Mouse (Mus musculus) right cerebral cortex, postnatal 36 days (tissue): Measurements from ENCODE around the gene Zswim7.
A peak's percentile ranks its signal among the peaks of the same experiment; 100 is the strongest.
"Not testable (repeated sequence)": the region's sequence is repeated elsewhere in the genome, so short reads cannot be mapped to it uniquely, and the experiment has no call there.

ENCODE experiments used
- DNase-seq, 2 experiments: peaks; one replicate each; pipeline ENCODE4 v3.0.0; 2022; ENCODE audit warnings: low spot score in 2 of 2, mixed read lengths in 1 of 2

The Zswim7 gene

DNA sequence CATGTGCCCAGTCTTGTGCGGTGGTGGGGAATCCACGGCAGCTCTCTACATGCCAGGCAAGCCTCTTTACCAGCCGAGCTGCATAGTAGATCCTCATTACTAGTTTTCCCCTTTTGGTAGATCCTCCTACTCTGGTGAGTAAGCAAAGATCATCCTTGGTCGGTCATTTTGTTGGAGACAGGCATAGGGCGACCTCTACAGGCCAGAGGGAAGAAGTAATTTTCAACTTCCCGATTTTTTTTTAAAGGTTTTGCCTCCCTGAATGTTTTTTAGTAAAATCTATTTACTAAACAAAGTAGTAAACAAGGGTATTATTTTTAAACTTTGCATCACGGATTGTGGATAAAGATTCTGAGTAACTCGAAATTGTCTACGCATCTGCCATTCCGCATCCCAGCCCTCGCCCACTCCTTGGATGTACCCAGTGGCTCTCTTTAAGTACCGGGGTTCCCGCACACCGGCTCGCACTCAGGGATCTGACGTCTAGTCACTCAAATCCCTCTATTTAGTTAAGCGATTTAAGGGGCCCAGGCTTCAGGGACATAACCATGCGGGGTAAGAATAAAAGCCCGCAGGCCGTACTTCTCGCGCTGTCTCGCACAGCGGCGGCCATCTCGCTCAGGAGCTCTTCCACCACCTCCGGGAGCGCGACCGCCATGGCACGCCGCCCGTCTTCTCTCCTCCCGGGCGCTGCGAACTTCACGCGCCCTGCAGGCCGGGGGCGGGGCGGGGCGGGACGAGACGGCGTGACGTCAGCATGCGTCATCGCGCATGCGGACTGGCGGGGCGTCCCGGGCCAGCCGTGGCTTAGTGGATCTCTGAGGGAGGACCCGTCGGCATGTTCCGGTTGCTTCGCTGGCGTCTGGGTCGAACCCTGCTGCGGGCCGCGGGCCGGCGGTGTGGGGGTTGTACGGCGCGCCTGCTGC is at the start of gene Zswim7, which contains the start of gene Ttc19:
Zswim7 (minus strand) TSS at position 701 of the 926 bp plus-strand sequence.
Ttc19 (plus strand) TSS at position 799 of the 926 bp plus-strand sequence.
- DNase-seq = peak; percentile 87

- DNase-seq = no peak
Measured at GRCm38 (mm10) chr11:62323659-62324058, 42.5 kb upstream of the Zswim7 start.

DNA sequence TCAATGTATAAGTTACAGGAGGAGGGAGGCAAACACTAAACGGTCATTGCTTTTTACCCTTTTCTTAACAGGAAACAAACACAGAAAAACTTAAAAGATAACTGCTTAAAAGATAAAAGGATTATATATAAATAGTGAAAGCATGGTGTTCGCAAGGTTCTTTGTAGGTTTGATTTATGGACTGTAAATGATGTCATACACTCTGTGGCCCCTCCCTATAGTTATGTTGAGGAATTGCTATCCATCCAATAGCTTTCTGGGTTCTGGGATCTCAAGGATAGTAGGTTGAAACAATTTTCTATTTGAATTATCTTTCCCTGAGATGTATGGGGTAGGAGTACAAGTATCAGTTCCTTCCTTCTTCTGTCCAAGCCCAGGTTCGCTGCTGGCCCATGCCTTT is 38.9 kb upstream of the Zswim7 start:
- DNase-seq = no peak

DNA sequence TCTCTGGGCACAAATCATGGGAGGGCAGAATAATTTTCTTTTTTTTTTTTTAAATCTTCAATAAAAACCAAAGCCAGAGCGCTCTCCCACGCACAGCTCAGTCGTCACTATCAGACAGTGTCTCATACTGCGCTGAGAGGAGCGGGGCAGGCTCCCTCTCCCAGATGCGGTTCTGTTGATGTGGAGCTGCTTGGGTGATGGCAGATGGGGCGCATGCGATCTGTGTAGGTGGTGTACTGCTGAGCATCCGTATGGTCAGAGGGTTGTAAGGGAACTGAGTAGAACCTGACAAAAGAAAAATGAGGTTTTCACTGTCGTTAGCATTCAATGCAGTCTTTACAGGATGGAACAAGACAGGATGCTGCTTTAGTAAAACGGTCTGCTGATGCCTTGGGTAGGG is 36.6 kb upstream of the Zswim7 start:
- DNase-seq = peak; percentile 75 to 81

DNA sequence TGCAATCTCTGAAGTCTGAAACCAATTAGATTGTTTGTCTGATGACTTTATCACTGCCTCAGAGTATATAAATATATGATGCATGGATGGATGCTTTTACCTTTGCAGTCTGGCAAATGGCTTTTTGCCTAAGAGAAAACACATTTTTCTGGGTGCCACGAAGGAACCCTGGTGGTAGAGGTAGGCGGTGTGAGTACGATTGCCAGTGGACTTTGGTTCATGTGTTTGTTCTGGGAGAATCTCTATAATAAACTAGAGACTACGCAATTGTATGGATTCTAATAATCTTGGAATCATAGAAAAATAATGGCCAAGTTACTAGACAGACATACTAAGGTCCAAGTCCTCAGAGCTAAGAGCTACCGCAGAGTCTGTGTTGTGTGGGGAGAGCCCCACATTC is 33.8 kb upstream of the Zswim7 start:
- DNase-seq = no peak

DNA sequence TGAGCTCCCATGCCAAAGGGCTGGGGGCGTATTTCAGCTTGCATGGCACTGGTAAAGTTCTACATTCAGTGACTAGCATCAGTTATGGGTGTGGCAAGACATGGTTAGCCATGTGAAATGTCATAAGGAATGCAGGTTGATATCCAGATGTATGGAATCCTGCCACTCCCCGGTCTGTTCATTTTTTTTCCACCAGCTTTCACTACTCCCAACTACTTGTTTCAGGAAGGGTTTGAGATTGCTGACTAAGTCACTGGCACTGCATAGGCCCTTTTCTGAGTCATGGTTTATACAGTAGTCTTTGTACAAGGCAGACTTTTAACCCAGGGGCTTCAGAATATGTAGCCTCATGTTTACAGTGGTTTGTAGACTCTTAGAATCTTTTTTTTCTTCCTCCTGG is 28.1 kb upstream of the Zswim7 start:
- DNase-seq = no peak

DNA sequence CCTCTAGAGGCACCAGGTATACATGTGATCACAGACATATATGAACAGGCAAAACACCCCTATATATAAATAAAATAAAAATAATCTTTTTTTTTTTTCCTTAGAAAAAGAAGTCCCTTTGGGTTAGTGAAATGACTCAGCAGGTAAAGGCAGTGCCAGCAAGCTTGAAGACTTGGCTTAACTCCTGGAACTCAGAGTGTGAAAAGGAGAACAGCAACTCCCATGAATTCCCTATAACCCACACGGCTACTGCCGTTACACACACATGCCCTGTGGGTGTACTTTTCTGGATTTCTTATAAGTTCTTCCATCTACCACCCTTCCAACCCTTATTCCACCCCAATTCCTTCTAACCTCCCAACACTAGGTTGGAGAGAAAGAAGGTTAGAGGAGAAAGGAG is 24.7 kb upstream of the Zswim7 start:
- DNase-seq = peak in 1 of 2 experiments; percentile 31

GRCm38 (mm10) chr11:62298883-62299282 is 17.7 kb upstream of the Zswim7 start:
- no peak for DNase-seq

DNA sequence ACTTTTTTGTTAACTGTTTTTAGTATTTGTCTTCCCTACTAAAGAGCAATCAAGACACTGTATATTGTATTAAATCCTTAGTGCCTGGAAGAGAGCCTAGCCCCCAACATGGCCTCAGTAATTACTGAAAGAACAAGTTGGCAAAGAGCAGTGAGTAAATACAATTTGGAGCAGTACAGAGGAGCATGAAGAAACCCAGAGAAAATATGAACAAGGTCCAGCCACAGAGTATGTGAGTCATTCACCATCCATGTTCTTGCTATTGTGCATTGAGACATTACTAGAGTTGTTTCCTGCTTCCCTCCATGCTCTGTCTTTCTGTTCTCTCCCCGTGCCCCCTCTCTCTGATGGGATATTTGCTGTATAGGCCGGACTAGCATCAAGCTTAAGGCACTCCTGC is 12.9 kb upstream of the Zswim7 start:
- no peak for DNase-seq

DNA sequence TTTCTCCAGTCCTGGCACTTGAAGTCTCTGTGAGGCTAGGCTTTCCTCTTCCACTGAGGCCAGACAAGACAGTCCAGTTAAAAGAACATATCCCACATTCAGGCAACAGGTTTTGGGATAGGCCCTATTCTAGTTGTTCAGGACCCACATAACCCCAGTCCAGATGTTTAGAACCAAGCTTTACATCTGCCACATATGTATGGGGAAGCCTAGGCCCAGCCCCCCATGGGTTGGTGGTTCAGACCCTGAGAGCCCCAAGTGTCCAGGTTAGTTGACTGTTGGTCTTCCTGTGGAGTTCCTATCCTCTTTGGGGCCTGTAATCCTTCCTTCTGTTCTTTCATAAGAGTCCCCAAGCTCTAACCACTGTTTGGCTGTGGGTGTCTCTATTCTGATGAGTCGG is 6.5 kb upstream of the Zswim7 start:
- DNase-seq = no peak

DNA sequence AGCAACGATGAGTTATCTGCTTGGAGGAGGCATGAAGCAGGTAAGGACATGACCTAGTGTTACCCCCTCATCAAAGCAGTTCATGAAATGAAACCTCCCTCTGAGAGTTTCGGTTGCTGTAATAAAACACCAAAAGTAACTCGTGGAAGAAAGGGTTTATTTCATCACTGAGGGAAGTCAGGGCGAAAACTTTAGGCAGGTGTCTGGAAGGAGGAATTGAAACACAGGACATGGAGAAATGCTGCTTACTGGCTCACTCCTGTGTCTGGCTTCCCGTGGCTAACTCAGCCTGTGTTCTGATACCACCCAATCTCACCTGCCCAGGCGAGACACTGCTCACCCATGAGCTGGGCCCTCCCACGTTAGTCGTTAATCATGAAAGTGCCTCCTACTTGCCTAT is 3.8 kb upstream of the Zswim7 start:
- no peak for DNase-seq

DNA sequence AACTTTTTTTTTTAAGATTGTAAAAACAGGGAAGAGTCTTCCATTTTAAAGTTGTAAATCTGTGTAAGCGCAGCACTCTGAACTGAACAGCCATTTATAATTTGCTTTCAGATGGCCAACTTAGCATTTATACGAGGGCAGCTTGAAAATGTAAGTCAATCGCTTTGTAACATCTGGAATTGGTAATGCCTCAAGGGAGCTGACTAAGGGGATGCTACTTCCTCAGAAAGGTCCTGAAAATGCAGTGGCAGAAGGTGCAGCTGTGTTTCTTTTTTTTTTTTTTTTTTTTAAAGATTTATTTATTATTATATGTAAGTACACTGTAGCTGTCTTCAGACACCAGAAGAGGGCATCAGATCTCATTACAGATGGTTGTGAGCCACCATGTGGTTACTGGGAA is 2.8 kb upstream of the Zswim7 start:
- not testable (repeated sequence) for DNase-seq

DNA sequence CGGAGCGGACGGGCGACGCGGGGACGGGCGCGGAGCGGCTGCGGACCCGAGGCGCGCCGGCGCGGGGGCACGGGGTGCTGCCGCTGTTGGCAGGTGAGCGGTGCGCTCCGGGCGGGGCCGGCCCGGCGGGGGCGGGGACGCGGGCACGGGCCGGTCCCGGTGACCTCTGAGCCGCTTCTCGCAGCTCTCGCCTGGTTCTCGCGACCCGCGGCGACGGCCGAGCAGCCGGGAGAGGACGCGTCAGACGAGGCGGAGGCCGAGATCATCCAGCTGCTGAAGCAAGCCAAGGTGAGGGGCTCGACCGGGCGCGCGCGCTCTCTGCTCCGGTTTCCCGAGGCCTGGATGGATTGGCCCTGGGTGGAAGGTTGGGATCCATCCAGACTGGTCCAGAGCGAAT is 424 bp upstream of the Zswim7 start:
- DNase-seq = no peak

- no peak for DNase-seq
Measured at GRCm38 (mm10) chr11:62278027-62278426, 3.1 kb downstream of the Zswim7 start.

DNA sequence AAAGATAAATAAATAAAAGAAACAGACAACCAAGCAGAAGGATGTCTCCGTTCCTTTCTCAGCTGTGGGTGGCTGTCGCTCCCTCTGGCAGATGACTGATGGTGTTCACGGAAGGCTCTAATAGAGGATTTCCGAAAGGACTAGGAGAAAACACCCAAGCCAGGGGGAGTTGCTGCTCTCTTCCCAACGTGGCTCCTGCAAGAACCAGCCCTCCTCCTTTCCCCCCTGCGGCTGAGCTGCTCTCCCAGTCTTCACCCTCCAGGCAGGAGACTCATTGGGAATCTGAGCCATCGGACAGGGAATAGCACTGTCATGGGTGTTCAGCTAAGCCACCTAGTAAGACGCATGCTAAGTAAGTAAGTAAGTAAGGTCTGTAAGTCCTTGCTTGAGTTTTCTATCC is 4.1 kb downstream of the Zswim7 start:
- DNase-seq = no peak

GRCm38 (mm10) chr11:62270851-62271250 is 10.3 kb downstream of the Zswim7 start:
- no peak for DNase-seq

GRCm38 (mm10) chr11:62269097-62269496 is 12.1 kb downstream of the Zswim7 start:
- DNase-seq = no peak

DNA sequence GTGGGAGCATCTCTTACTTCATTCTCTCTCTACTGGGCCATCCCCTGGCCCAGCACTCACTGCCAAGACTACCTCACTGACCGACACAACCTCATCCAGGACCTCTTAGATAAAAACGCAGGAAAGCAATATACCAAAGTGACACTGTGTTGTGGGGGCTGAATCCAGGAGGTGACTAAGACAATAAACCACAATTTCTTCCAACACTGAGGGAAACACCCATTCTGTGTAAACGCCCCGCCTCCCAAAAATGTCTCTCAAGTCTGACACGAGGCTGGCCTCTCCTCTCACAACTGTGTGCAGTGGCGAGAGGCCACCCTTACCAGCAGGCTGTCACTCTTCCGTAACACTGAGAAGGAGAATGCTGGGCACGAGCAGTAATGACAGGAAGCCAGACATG is 12.8 kb downstream of the Zswim7 start:
- no peak for DNase-seq

DNA sequence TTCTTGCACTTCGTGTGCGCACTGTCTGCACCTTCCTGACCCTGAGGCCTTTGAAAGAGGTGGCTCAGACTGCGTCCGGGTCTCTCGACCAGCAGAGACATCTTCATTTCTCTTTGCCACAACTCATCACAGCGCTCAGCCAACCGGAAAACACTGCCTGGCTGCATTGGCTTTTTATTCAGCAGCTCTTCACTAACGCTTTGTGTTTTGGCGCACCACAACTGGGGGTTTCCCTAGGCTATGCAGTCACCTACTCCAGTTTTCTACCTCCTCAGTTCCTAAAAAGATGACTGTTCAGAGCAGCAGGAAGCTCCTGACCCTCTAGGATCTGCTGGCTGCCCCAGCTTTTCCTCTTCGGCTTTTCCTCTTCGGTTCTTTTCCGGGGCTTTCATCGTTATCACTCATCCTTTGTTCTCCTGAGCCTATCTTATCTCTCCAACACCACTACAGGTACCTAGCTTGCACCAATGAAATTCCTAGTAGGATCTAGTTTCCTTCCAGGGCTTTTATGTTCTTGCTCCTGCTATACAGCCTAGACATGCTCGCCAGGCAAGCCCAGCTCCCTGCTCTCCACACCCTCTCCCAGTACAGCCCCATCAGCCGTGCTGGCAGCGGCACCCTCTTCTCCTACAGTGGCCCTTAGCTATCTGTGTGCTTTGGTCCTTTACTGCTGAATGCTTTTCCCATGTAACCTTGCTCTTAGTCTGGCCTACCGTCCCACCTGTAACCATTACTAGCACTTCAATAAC is 14.5 kb downstream of the Zswim7 start:
- DNase-seq = no peak

DNA sequence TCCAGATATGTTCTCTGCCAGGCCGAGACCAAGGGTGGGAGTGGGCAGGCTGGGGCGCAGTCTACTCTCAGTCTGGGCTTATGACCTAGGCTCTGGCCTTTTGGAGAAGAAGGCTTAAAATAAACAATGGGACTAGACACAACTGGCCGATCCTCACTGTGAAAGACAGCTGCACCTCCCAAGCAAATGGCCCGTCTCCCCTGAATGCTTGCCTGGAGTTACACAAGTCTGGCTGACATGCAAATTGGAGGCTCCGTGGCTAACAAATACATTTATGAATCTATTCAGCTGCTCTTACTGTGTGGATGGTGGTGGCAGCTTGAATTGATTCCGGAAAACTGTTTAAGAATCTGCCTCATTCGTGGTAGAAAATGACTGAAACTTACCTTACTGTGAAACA is 15.5 kb downstream of the Zswim7 start:
- no peak for DNase-seq

- DNase-seq = no peak
Measured at GRCm38 (mm10) chr11:62264018-62264417, 17.2 kb downstream of the Zswim7 start.

- DNase-seq = no peak
Measured at GRCm38 (mm10) chr11:62263599-62263998, 17.6 kb downstream of the Zswim7 start.

DNA sequence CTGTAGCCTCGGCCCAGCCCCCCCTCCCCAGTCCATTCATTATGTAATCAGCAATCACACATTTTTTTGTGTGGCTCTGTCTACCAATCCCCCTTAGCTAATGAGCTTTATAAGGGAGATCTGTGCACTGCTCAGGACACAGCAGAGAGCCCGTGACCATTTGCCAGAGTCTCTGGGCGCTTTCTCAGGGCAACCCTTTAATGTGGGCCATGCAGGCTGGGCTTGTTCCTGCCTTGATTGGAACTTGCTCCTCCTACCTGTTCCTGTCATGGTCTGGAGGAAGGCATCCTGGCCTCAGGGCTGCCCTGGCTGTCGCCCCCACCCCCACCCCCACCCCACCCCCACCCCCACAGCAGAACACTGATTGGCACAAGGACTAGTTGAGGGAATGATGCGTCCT is 22.0 kb downstream of the Zswim7 start:
- no peak for DNase-seq
